Mouse (Mus musculus) forebrain, embryonic 16.5 days (tissue): Measurements from ENCODE around the gene Tef. TPM values are rescaled to one million over a fixed set of nuclear protein-coding genes. Genes with fewer than 3 reads are reported as not detected.

ENCODE experiments used
- ATAC-seq: fragments of 200-750 bp; cut with Nextera tagmentation; 2 replicates; pipeline ENCODE4 v1.8.0; 2017; ENCODE audit warnings: mild to moderate bottlenecking, moderate library complexity
- H3K27ac ChIP-seq: fragments of 300-500 bp; sonication (generic); 2 replicates; pipeline ENCODE4 v1.5.1; 2014; ENCODE audit warnings: low read length, control low read depth
- H3K27me3 ChIP-seq: fragments of 300-500 bp; sonication (generic); replicated peaks from 2 replicates; pipeline ENCODE4 v1.6.1; 2014; ENCODE audit warnings: low read length; ENCODE audit not compliant: control insufficient read depth, insufficient read depth
- H3K36me3 ChIP-seq: fragments of 300-500 bp; sonication (generic); 2 replicates; pipeline ENCODE4 v1.6.1; 2014; ENCODE audit not compliant: control insufficient read depth, insufficient read depth
- H3K4me1 ChIP-seq: fragments of 300-500 bp; sonication (generic); replicated peaks from 2 replicates; pipeline ENCODE4 v1.6.1; 2014; ENCODE audit warnings: low read length; ENCODE audit not compliant: control insufficient read depth, insufficient read depth
- H3K4me2 ChIP-seq: fragments of 300-500 bp; sonication (generic); 2 replicates; pipeline ENCODE4 v1.6.1; 2014; ENCODE audit warnings: mild to moderate bottlenecking, low read length, control low read depth
- H3K4me3 ChIP-seq: fragments of 300-500 bp; sonication (generic); replicated peaks from 2 replicates; pipeline ENCODE4 v1.5.1; 2014; ENCODE audit warnings: mild to moderate bottlenecking, low read length, control low read depth
- H3K9ac ChIP-seq: fragments of 300-500 bp; sonication (generic); replicated peaks from 2 replicates; pipeline ENCODE4 v1.6.1; 2014; ENCODE audit warnings: low read depth, low read length, control low read depth
- H3K9me3 ChIP-seq: fragments of 300-500 bp; sonication (generic); 2 replicates; pipeline ENCODE4 v1.6.1; 2016; ENCODE audit warnings: low read length; ENCODE audit not compliant: control insufficient read depth
- WGBS: fragments of 180-500 bp; shearing (Covaris S2); extraction: QIAGEN DNeasy Blood & Tissue Kit; methylation state at CpG from one replicate; pipeline ENCODE4 v1.1.7; 2014; 5-methylcytosine and 5-hydroxymethylcytosine counted together
- polyA plus RNA-seq: library from polyadenylated mRNA; unstranded; fragments of >200 nt; fragmentation: Nextera tagmentation; extraction: Ambion mirVana; gene quantifications from 2 replicates; pipeline ENCODE4 v1.2.1, GENCODE M21; 2015

The Tef gene
- 32.7 and 33.3 TPM in 2 replicates for polyA plus RNA-seq

- H3K4me3 ChIP-seq = peak within 1 kb of the TSS; percentile 29
- no peaks in the 10 kb centered on the region for H3K36me3 ChIP-seq
- WGBS = 21% methylated on average over 19 of the region's 19 CpGs
- H3K4me1 ChIP-seq = peaks cover 15% of the 10 kb centered on the region
- H3K27me3 ChIP-seq = no peaks in the 10 kb centered on the region
- H3K27ac ChIP-seq = peak within 1 kb of the TSS; percentile 31
- ATAC-seq = peak; percentile 97
- no peaks in the 10 kb centered on the region for H3K9me3 ChIP-seq
- peak within 1 kb of the TSS; percentile 59 for H3K4me2 ChIP-seq
- H3K9ac ChIP-seq = peak within 1 kb of the TSS; percentile 50
Measured at GRCm38 (mm10) chr15:81802001-81802890, at the start of gene Tef. TSS of gene Tef (plus strand) at chr15:81802421.

GRCm38 (mm10) chr15:81753669-81754068 lies 48.6 kb upstream of the Tef start:
- 97% methylated on average over 9 of the region's 9 CpGs for WGBS
- Histone ChIP-seq H3K27me3 (no peaks in the 10 kb centered on the region), H3K9me3 (no peaks in the 10 kb centered on the region), H3K36me3 (no peaks in the 10 kb centered on the region), H3K27ac (no peak overlapping the region), H3K4me2 (no peak overlapping the region), H3K4me3 (no peak overlapping the region), H3K4me1 (no peaks in the 10 kb centered on the region; the same call in 1 of the 2 replicates), H3K9ac (no peak overlapping the region)
- no peak for ATAC-seq

GRCm38 (mm10) chr15:81758701-81759100 lies 43.5 kb upstream of the Tef start:
- Histone ChIP-seq H3K9me3 (no peaks in the 10 kb centered on the region), H3K36me3 (peaks cover 4% of the 10 kb centered on the region; the same call in 1 of the 2 replicates), H3K27ac (no peak overlapping the region), H3K4me1 (no peaks in the 10 kb centered on the region; the same call in 1 of the 2 replicates), H3K27me3 (no peaks in the 10 kb centered on the region), H3K4me3 (no peak overlapping the region), H3K9ac (no peak overlapping the region), H3K4me2 (no peak overlapping the region)
- 71% methylated on average over 5 of the region's 5 CpGs for WGBS
- ATAC-seq = no peak

- 95% methylated on average over 3 of the region's 3 CpGs for WGBS
- no peak overlapping the region for H3K4me3 ChIP-seq
- no peak for ATAC-seq
- H3K27me3 ChIP-seq = no peaks in the 10 kb centered on the region
- H3K4me2 ChIP-seq = no peak overlapping the region
- H3K9ac ChIP-seq = no peak overlapping the region
- H3K27ac ChIP-seq = no peak overlapping the region
- peaks cover 4% of the 10 kb centered on the region; the same call in 1 of the 2 replicates for H3K36me3 ChIP-seq
- no peaks in the 10 kb centered on the region; the same call in 1 of the 2 replicates for H3K4me1 ChIP-seq
- no peaks in the 10 kb centered on the region for H3K9me3 ChIP-seq
Measured at GRCm38 (mm10) chr15:81759542-81759941, 42.7 kb upstream of the Tef start.

- peaks cover 4% of the 10 kb centered on the region; the same call in 1 of the 2 replicates for H3K36me3 ChIP-seq
Measured at GRCm38 (mm10) chr15:81760361-81761079, 41.7 kb upstream of the Tef start.

GRCm38 (mm10) chr15:81761381-81761780 lies 40.8 kb upstream of the Tef start:
- H3K4me2 ChIP-seq = no peak overlapping the region
- peaks cover 4% of the 10 kb centered on the region; the same call in 1 of the 2 replicates for H3K36me3 ChIP-seq
- 93% methylated on average over 7 of the region's 7 CpGs for WGBS

More at GRCm38 (mm10) chr15:81760361-81761079, 41.7 kb upstream of the Tef start:
- no peak overlapping the region for H3K9ac ChIP-seq
- H3K4me2 ChIP-seq = no peak overlapping the region
- no peaks in the 10 kb centered on the region; the same call in 1 of the 2 replicates for H3K4me1 ChIP-seq
- 94% methylated on average over 5 of the region's 5 CpGs for WGBS
- no peak overlapping the region for H3K27ac ChIP-seq
- H3K9me3 ChIP-seq = no peaks in the 10 kb centered on the region
- no peak for ATAC-seq
- H3K4me3 ChIP-seq = no peak overlapping the region
- no peaks in the 10 kb centered on the region for H3K27me3 ChIP-seq

GRCm38 (mm10) chr15:81761959-81762358 lies 40.3 kb upstream of the Tef start:
- Histone ChIP-seq H3K9me3 (no peaks in the 10 kb centered on the region), H3K27ac (no peak overlapping the region), H3K36me3 (peaks cover 4% of the 10 kb centered on the region; the same call in 1 of the 2 replicates), H3K9ac (no peak overlapping the region), H3K27me3 (no peaks in the 10 kb centered on the region), H3K4me2 (no peak overlapping the region), H3K4me1 (no peaks in the 10 kb centered on the region; the same call in 1 of the 2 replicates), H3K4me3 (no peak overlapping the region)
- WGBS = 93% methylated on average over 3 of the region's 3 CpGs
- ATAC-seq = no peak

More at GRCm38 (mm10) chr15:81761381-81761780, 40.8 kb upstream of the Tef start:
- H3K27me3 ChIP-seq = no peaks in the 10 kb centered on the region
- H3K27ac ChIP-seq = no peak overlapping the region
- no peak overlapping the region for H3K4me3 ChIP-seq
- H3K4me1 ChIP-seq = no peaks in the 10 kb centered on the region; the same call in 1 of the 2 replicates
- no peak for ATAC-seq
- H3K9me3 ChIP-seq = no peaks in the 10 kb centered on the region
- no peak overlapping the region for H3K9ac ChIP-seq

GRCm38 (mm10) chr15:81764573-81764972 lies 37.6 kb upstream of the Tef start:
- no peak overlapping the region for H3K9ac ChIP-seq
- H3K36me3 ChIP-seq = peaks cover 11% of the 10 kb centered on the region
- no peaks in the 10 kb centered on the region for H3K9me3 ChIP-seq
- H3K4me3 ChIP-seq = no peak overlapping the region
- H3K27me3 ChIP-seq = no peaks in the 10 kb centered on the region
- no peak for ATAC-seq
- 91% methylated on average over 6 of the region's 6 CpGs for WGBS
- no peaks in the 10 kb centered on the region for H3K4me1 ChIP-seq
- H3K4me2 ChIP-seq = no peak overlapping the region
- no peak overlapping the region for H3K27ac ChIP-seq

- Histone ChIP-seq H3K4me2 (no peak overlapping the region), H3K4me1 (no peaks in the 10 kb centered on the region), H3K27me3 (no peaks in the 10 kb centered on the region), H3K27ac (no peak overlapping the region), H3K9me3 (no peaks in the 10 kb centered on the region), H3K36me3 (peaks cover 17% of the 10 kb centered on the region), H3K4me3 (no peak overlapping the region), H3K9ac (no peak overlapping the region)
- no peak for ATAC-seq
- 89% methylated on average over 9 of the region's 9 CpGs for WGBS
Measured at GRCm38 (mm10) chr15:81765651-81766050, 36.6 kb upstream of the Tef start.
